In genomic region chr11:33944067-33944785, GRCm38 (mm10) we compare ENCODE assay signal across 10 mouse cellular contexts. TPM values are rescaled to one million over a fixed set of nuclear protein-coding genes. Genes with fewer than 3 reads are reported as not detected.
DNase-seq lines count a peak whose midpoint lies in the region; ATAC-seq and TF ChIP-seq lines count a peak whose summit lies in the region.
"Had no signal": no experiment of that assay in that cellular context is flagged by ENCODE, and none has a peak within 500 bp of the region (broad histone marks: within the 10 kb centered on the region; RNA-seq: fewer than 3 reads in every experiment).

No protein-coding gene starts in this region.

- 51% methylated on average over 4 of the region's 4 CpGs for WGBS in heart, postnatal 0 days
- WGBS in midbrain, postnatal 0 days = 71% methylated on average over 4 of the region's 4 CpGs
- WGBS in midbrain, embryonic 15.5 days = 66% methylated on average over 4 of the region's 4 CpGs

- TF ChIP-seq EP300 in heart, postnatal 0 days (IDR thresholded peaks at IDR 0.05; ENCODE audit: low read depth) = no peak

- H3K27me3 ChIP-seq in heart, postnatal 0 days (ENCODE audit: control insufficient read depth, insufficient read depth, low read length) = no peaks in the 10 kb centered on the region
- no peaks in the 10 kb centered on the region for H3K27me3 ChIP-seq in midbrain, postnatal 0 days (ENCODE audit: insufficient read depth, low read length)
- H3K27me3 ChIP-seq in midbrain, embryonic 15.5 days (replicated peaks) = no peaks in the 10 kb centered on the region
- H3K27me3 ChIP-seq: intestine, embryonic 15.5 days had no signal

- no peaks in the 10 kb centered on the region for H3K36me3 ChIP-seq in heart, postnatal 0 days (replicated peaks; ENCODE audit: control insufficient read depth, insufficient read depth, low read length)
- H3K36me3 ChIP-seq in midbrain, postnatal 0 days (ENCODE audit: insufficient read depth, low read length) = no peaks in the 10 kb centered on the region
- no peaks in the 10 kb centered on the region for H3K36me3 ChIP-seq in midbrain, embryonic 15.5 days (replicated peaks)
- H3K36me3 ChIP-seq: intestine, embryonic 15.5 days had no signal

- no peak overlapping the region for H3K27ac ChIP-seq in heart, postnatal 0 days (ENCODE audit: low read depth)
- no peak overlapping the region for H3K27ac ChIP-seq in midbrain, postnatal 0 days (ENCODE audit: low read depth, low read length)
- no peak overlapping the region for H3K27ac ChIP-seq in midbrain, embryonic 15.5 days
- H3K27ac ChIP-seq in cortical plate, adult 2 months (ENCODE audit: insufficient read depth, low read length) = no peak overlapping the region
- H3K27ac ChIP-seq: intestine, embryonic 15.5 days; macrophage had no signal

- no peak overlapping the region for H3K4me2 ChIP-seq in heart, postnatal 0 days (ENCODE audit: low read depth, low read length)
- no peak overlapping the region for H3K4me2 ChIP-seq in midbrain, postnatal 0 days (ENCODE audit: low read depth, low read length, poor library complexity, severe bottlenecking)
- H3K4me2 ChIP-seq in midbrain, embryonic 15.5 days = no peak overlapping the region
- H3K4me2 ChIP-seq: intestine, embryonic 15.5 days had no signal

- peak; percentile 13; the same call in 1 of the 2 replicates for TF ChIP-seq CTCF in heart, postnatal 0 days (IDR thresholded peaks at IDR 0.05; ENCODE audit: low read depth)
- TF ChIP-seq CTCF in midbrain, postnatal 0 days (IDR thresholded peaks at IDR 0.05) = peak; percentile 52
- TF ChIP-seq CTCF in cortical plate, adult 2 months (IDR thresholded peaks at IDR 0.05; ENCODE audit: extremely low read depth, insufficient read depth, low read length) = 0 out of 2 replicates have a peak, but pooled peaks have one; percentile 16

- H3K4me1 ChIP-seq in heart, postnatal 0 days (ENCODE audit: control insufficient read depth, insufficient read depth) = no peaks in the 10 kb centered on the region
- H3K4me1 ChIP-seq in midbrain, postnatal 0 days (ENCODE audit: insufficient read depth, low read length) = no peaks in the 10 kb centered on the region
- no peaks in the 10 kb centered on the region for H3K4me1 ChIP-seq in midbrain, embryonic 15.5 days
- H3K4me1 ChIP-seq in cortical plate, adult 2 months (ENCODE audit: control insufficient read depth, insufficient read depth, low read length) = no peaks in the 10 kb centered on the region
- H3K4me1 ChIP-seq: intestine, embryonic 15.5 days had no signal

- no peak for TF ChIP-seq POLR2A in cortical plate, adult 2 months (IDR thresholded peaks at IDR 0.05; ENCODE audit: extremely low read depth, insufficient read depth, low read length)

- no peak overlapping the region for H3K9ac ChIP-seq in heart, postnatal 0 days (replicated peaks; ENCODE audit: low read depth, low read length)
- H3K9ac ChIP-seq in midbrain, postnatal 0 days (replicated peaks; ENCODE audit: low read length, poor library complexity, severe bottlenecking) = no peak overlapping the region
- no peak overlapping the region for H3K9ac ChIP-seq in midbrain, embryonic 15.5 days
- H3K9ac ChIP-seq: intestine, embryonic 15.5 days had no signal

- DNase-seq in heart, postnatal 0 days (ENCODE audit: low spot score) = no peak
- DNase-seq in heart, adult 18-20 months = no peak
- DNase-seq in midbrain, postnatal 0 days (ENCODE audit: low spot score) = peak; percentile 50
- peak; percentile 53 to 56 for DNase-seq in thymus, postnatal 36 days
- no peak for DNase-seq in layer of hippocampus, adult 9-11 months

- no peak for ATAC-seq in heart, postnatal 0 days (ENCODE audit: insufficient read depth, low read depth)
- no peak for ATAC-seq in midbrain, postnatal 0 days (ENCODE audit: low FRiP score)
- no peak for ATAC-seq in midbrain, embryonic 15.5 days (replicated peaks)
- ATAC-seq in inflammation-experienced regulatory T-cells, adult 6 months = no peak
- ATAC-seq: intestine, embryonic 15.5 days had no signal

- no peak overlapping the region for H3K4me3 ChIP-seq in heart, postnatal 0 days (ENCODE audit: low read depth, low read length)
- no peak overlapping the region for H3K4me3 ChIP-seq in midbrain, postnatal 0 days (ENCODE audit: low read depth, low read length)
- no peak overlapping the region for H3K4me3 ChIP-seq in midbrain, embryonic 15.5 days
- H3K4me3 ChIP-seq in cortical plate, adult 2 months (ENCODE audit: insufficient read depth, low read length) = no peak overlapping the region
- H3K4me3 ChIP-seq: intestine, embryonic 15.5 days had no signal

- H3K9me3 ChIP-seq in heart, postnatal 0 days (replicated peaks; ENCODE audit: control insufficient read depth, low read length) = no peaks in the 10 kb centered on the region
- H3K9me3 ChIP-seq in midbrain, postnatal 0 days (ENCODE audit: low read length) = no peaks in the 10 kb centered on the region
- H3K9me3 ChIP-seq in midbrain, embryonic 15.5 days = no peaks in the 10 kb centered on the region
- H3K9me3 ChIP-seq: intestine, embryonic 15.5 days had no signal

RNA-seq across cellular contexts. Expression of gene Kcnmb1, which starts 18.6 kb away (rescaled TPM):
- total RNA-seq in heart, postnatal 0 days (2014; rRNA removed; ENCODE audit: low replicate concordance) = 1.5 and 1.6 TPM in 2 replicates
- 0.41 and 0.44 TPM in 2 replicates for polyA plus RNA-seq in heart, postnatal 0 days (2015; fragmentation: Nextera tagmentation; extraction: Ambion mirVana)
- total RNA-seq in heart, adult 18-20 months (2021) = under 1 TPM; 0.55 to 0.75 TPM
- 0.11 TPM in 1 of 2 replicates, not detected in the other for total RNA-seq in midbrain, postnatal 0 days (2014; rRNA removed)
- 0.07 and 0.20 TPM in 2 replicates for polyA plus RNA-seq in midbrain, postnatal 0 days (2015; fragmentation: Nextera tagmentation; extraction: Ambion mirVana)
- polyA plus RNA-seq in midbrain, embryonic 15.5 days (2015; fragmentation: Nextera tagmentation; extraction: Ambion mirVana) = 0.20 and 0.21 TPM in 2 replicates
- 0.57 and 0.63 TPM in 2 replicates for polyA plus RNA-seq in cortical plate, adult 2 months (2012; rRNA removed)
- 1 to 10 TPM in 1 of 3 experiments, under 1 TPM in 2; 0.53 to 1.6 (median 0.66) TPM for polyA plus RNA-seq in inflammation-experienced regulatory T-cells, adult 6 months (2017; shearing (Covaris generic))
- polyA plus RNA-seq: macrophage had no signal

RNA-seq across cellular contexts. Expression of gene Kcnip1, which starts 48.7 kb away (rescaled TPM):
- total RNA-seq in heart, postnatal 0 days (2014; rRNA removed; ENCODE audit: low replicate concordance) = not detected in 2 replicates
- 0.05 TPM in 1 of 2 replicates, not detected in the other for polyA plus RNA-seq in heart, postnatal 0 days (2015; fragmentation: Nextera tagmentation; extraction: Ambion mirVana)
- total RNA-seq in heart, adult 18-20 months (2021) = under 1 TPM; 0.17 to 0.28 TPM
- 93.8 and 102 TPM in 2 replicates for total RNA-seq in midbrain, postnatal 0 days (2014; rRNA removed)
- polyA plus RNA-seq in midbrain, postnatal 0 days (2015; fragmentation: Nextera tagmentation; extraction: Ambion mirVana) = 145 TPM in 2 replicates
- polyA plus RNA-seq in midbrain, embryonic 15.5 days (2015; fragmentation: Nextera tagmentation; extraction: Ambion mirVana) = 86.6 and 92.9 TPM in 2 replicates
- 31.6 and 32.2 TPM in 2 replicates for polyA plus RNA-seq in cortical plate, adult 2 months (2012; rRNA removed)
- polyA plus RNA-seq in inflammation-experienced regulatory T-cells, adult 6 months (2017; shearing (Covaris generic)) = under 1 TPM in 1 of 3 experiments, not detected in 2; 0.58 TPM
- polyA plus RNA-seq: macrophage had no signal

Comparison
In these comparisons a context has a peak if more than half of its experiments do, and no peak if none do; other contexts are left out.
1. DNase-seq: peak in midbrain, postnatal 0 days (single experiment) and thymus, postnatal 36 days (2 of 2); none in heart, postnatal 0 days (single experiment), heart, adult 18-20 months (0 of 2) and layer of hippocampus, adult 9-11 months (single experiment).
2. RNA of gene Kcnip1, which starts 48.7 kb away (polyA plus RNA-seq): 145 TPM in midbrain, postnatal 0 days, 86.6 to 92.9 TPM in midbrain, embryonic 15.5 days and 31.6 to 32.2 TPM in cortical plate, adult 2 months; 0.05 TPM in heart, postnatal 0 days and 0.58 TPM in inflammation-experienced regulatory T-cells, adult 6 months; every median in the first group is over 10 times any median in the second.
3. Peak in every context shown above with its lines, with median percentiles within 50 percentile points of each other: CTCF ChIP-seq.